Mouse (Mus musculus): ENCODE results near the gene Plxdc2. TPM values are rescaled to one million over a fixed set of nuclear protein-coding genes. Genes with fewer than 3 reads are reported as not detected.

The Plxdc2 gene
- total RNA-seq, 4 experiments from 2014 or later, result 13.8 to 24.3 (median 20.6) TPM

GRCm38 (mm10) chr2:16571169-16571751 is 215.2 kb downstream of the Plxdc2 start:
- DNase-seq, result no peak

- DNase-seq, result no peak
These were observed 220.5 kb downstream of the Plxdc2 start for GRCm38 (mm10) chr2:16576566-16576965.

- no peak for DNase-seq
These were observed 222.0 kb downstream of the Plxdc2 start for GRCm38 (mm10) chr2:16578153-16578552.

GRCm38 (mm10) chr2:16588546-16588945 is 232.4 kb downstream of the Plxdc2 start:
- no peak for DNase-seq

GRCm38 (mm10) chr2:16595451-16595850 is 239.3 kb downstream of the Plxdc2 start:
- no peak for DNase-seq

GRCm38 (mm10) chr2:16598231-16598630 is 242.1 kb downstream of the Plxdc2 start:
- DNase-seq, result no peak

- DNase-seq, result no peak
These were observed 248.2 kb downstream of the Plxdc2 start for GRCm38 (mm10) chr2:16604291-16604690.

GRCm38 (mm10) chr2:16607792-16608586 is 251.9 kb downstream of the Plxdc2 start:
- DNase-seq, result no peak

GRCm38 (mm10) chr2:16642061-16642460 is 286.0 kb downstream of the Plxdc2 start:
- no peak for DNase-seq

GRCm38 (mm10) chr2:16651713-16652112 is 295.6 kb downstream of the Plxdc2 start:
- no peak for DNase-seq

- no peak for DNase-seq
These were observed 308.4 kb downstream of the Plxdc2 start for GRCm38 (mm10) chr2:16664516-16664915.

GRCm38 (mm10) chr2:16668391-16668790 is 312.3 kb downstream of the Plxdc2 start:
- DNase-seq, result no peak

- DNase-seq, result no peak
These were observed 326.8 kb downstream of the Plxdc2 start for GRCm38 (mm10) chr2:16682905-16683304.

GRCm38 (mm10) chr2:16683739-16684138 is 327.6 kb downstream of the Plxdc2 start:
- DNase-seq, result no peak

GRCm38 (mm10) chr2:16684529-16684928 is 328.4 kb downstream of the Plxdc2 start:
- DNase-seq, result no peak

GRCm38 (mm10) chr2:16696390-16696789 is 340.3 kb downstream of the Plxdc2 start:
- DNase-seq, result no peak

GRCm38 (mm10) chr2:16697181-16697580 is 341.1 kb downstream of the Plxdc2 start:
- DNase-seq, result no peak

- DNase-seq, result no peak
These were observed 350.1 kb downstream of the Plxdc2 start for GRCm38 (mm10) chr2:16706227-16706626.

GRCm38 (mm10) chr2:16709885-16710284 is 353.8 kb downstream of the Plxdc2 start:
- no peak for DNase-seq

- no peak for DNase-seq
These were observed 374.9 kb downstream of the Plxdc2 start for GRCm38 (mm10) chr2:16731033-16731432.

GRCm38 (mm10) chr2:16734381-16734780 is 378.3 kb downstream of the Plxdc2 start:
- no peak for DNase-seq

GRCm38 (mm10) chr2:16738241-16738640 is 382.1 kb downstream of the Plxdc2 start:
- DNase-seq, result peak; percentile 10

- no peak for DNase-seq
These were observed 385.7 kb downstream of the Plxdc2 start for GRCm38 (mm10) chr2:16741813-16742212.

- DNase-seq, result no peak
These were observed 387.5 kb downstream of the Plxdc2 start for GRCm38 (mm10) chr2:16743568-16743967.
